Mouse (Mus musculus) G1E (cell line): ENCODE data around the gene Hs1bp3. TPM values are rescaled to one million over a fixed set of nuclear protein-coding genes. Genes with fewer than 3 reads are reported as not detected.

Experiments
- ATAC-seq: 2 replicates; pipeline ENCODE4 v1.8.0; 2016; ENCODE audit warnings: mild to moderate bottlenecking; ENCODE audit not compliant: insufficient number of reproducible peaks, poor library complexity, low FRiP score, severe bottlenecking; ENCODE audit errors: extremely low read depth
- DNase-seq: peaks from one replicate; pipeline ENCODE4 v3.0.0; 2012; ENCODE audit warnings: low spot score
- H3K27me3 ChIP-seq: 2 replicates; pipeline ENCODE4 v1.6.1; 2012; ENCODE audit warnings: mild to moderate bottlenecking, low read length, inconsistent platforms; ENCODE audit not compliant: insufficient read depth
- H3K36me3 ChIP-seq: replicated peaks from 2 replicates; pipeline ENCODE3; 2012; ENCODE audit warnings: mild to moderate bottlenecking, inconsistent platforms
- H3K4me1 ChIP-seq: 2 replicates; pipeline ENCODE4 v1.6.1; 2012; ENCODE audit warnings: low read depth, low read length, inconsistent platforms, mixed read lengths; ENCODE audit not compliant: insufficient read depth
- H3K4me3 ChIP-seq: 2 replicates; pipeline ENCODE4 v1.5.1; 2012; ENCODE audit warnings: low read depth, mild to moderate bottlenecking, inconsistent platforms, low read length, moderate library complexity, mixed read lengths
- H3K9me3 ChIP-seq: replicated peaks from 2 replicates; pipeline ENCODE4 v1.6.1; 2012; ENCODE audit warnings: inconsistent platforms
- CTCF ChIP-seq: IDR thresholded peaks from 2 replicates; pipeline ENCODE4 v1.5.1; 2012; ENCODE audit warnings: low read depth, low read length, inconsistent platforms, mixed read lengths
- GATA1 ChIP-seq: IDR thresholded peaks from 2 replicates; pipeline ENCODE4 v1.6.1; 2012; ENCODE audit warnings: borderline replicate concordance, low read length, inconsistent platforms, mixed read lengths
- GATA2 ChIP-seq: IDR thresholded peaks from 2 replicates; pipeline ENCODE4 v1.6.1; 2012; ENCODE audit warnings: low read depth, low read length, inconsistent platforms, borderline replicate concordance
- POLR2AphosphoS5 ChIP-seq: IDR thresholded peaks from 2 replicates; pipeline ENCODE4 v1.6.1; 2012; ENCODE audit warnings: low read depth, low read length, inconsistent platforms; ENCODE audit not compliant: insufficient replicate concordance
- TAL1 ChIP-seq: conservative IDR thresholded peaks from 2 replicates; pipeline ENCODE4 v1.6.1; 2012; ENCODE audit warnings: low read depth, low read length, inconsistent platforms, mixed read lengths
- polyA plus RNA-seq: library from polyadenylated mRNA; stranded (reverse); fragments of >175 nt; gene quantifications from 2 replicates; pipeline ENCODE4 v1.2.3, GENCODE M21; 2012
- total RNA-seq, 2 experiments: library from RNA; stranded (forward) in 1 of 2; stranded (reverse) in 1 of 2; fragments of 200-1000 nt in 1 of 2; fragments of >200 nt in 1 of 2; fragmentation: Nextera tagmentation in 1 of 2; gene quantifications; 2 replicates each; pipeline ENCODE4 v1.2.3; 2014 to 2017

The Hs1bp3 gene
- total and polyA plus RNA-seq, 3 experiments: 17.6 to 19.1 (median 18.8) TPM

DNA sequence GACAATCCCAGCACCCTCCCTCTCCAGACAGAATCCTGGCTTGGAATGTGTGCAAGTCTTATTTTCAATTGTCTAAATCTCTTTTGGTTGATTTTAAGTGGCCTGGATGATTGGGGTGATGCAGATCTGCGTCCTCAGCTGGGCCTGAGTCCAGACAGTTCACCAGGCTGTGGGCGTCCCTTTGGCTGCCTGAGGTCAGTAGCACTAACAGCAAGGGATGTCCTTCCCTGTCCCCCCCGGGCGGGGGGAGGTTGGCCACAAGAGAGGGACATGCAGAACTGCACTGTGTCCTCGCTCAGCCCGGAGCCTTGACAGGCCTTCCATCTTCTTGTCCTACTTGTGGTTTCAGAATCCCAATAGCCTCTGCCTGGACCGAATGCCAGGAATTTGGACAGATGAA, 52.1 kb downstream of the Hs1bp3 start:
- DNase-seq (no peak), ATAC-seq (no peak)
- Histone ChIP-seq H3K4me3 (no peak overlapping the region), H3K27me3 (no peaks in the 10 kb centered on the region), H3K36me3 (no peaks in the 10 kb centered on the region), H3K4me1 (no peaks in the 10 kb centered on the region), H3K9me3 (no peaks in the 10 kb centered on the region)
- TF ChIP-seq GATA2 (no peak), GATA1 (no peak), TAL1 (no peak), POLR2AphosphoS5 (no peak), CTCF (no peak)

DNA sequence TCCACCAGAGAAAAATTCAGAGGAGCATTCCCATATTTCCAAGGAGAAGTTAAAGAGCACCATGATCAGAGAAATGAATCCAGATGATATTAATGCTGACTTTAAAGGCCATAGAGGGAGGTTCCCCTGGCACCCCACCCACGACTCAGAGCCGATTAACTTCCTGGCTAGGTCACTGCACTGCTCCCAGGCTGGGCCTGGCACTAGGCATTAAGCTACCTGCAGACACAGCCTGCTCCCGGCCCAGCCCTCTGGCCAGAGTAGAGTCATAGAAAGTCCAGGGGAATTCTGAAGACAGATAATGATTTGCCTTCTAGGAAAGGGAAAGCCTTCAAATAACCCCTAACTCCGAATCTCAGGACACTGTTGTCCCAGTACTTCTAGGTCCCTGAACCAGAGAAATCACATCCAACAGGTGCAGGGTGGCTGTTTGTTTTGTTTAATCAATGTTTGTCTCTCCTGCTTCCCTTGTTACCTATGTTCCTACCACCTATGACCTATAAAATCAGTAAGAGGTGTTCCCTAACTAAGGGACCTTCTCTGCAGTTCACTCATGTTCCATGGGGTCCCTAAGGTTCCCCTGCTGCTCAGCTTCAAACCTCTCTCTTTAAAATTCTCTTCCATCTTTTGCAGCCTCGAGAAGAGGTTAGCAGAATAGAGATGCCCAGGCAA, 52.8 kb downstream of the Hs1bp3 start:
- Histone ChIP-seq H3K4me1 (no peaks in the 10 kb centered on the region), H3K36me3 (no peaks in the 10 kb centered on the region), H3K4me3 (no peak overlapping the region), H3K9me3 (no peaks in the 10 kb centered on the region), H3K27me3 (no peaks in the 10 kb centered on the region)
- TF ChIP-seq POLR2AphosphoS5 (no peak), GATA1 (no peak), GATA2 (no peak), TAL1 (no peak)
- no peak for DNase-seq
- no peak for ATAC-seq

DNA sequence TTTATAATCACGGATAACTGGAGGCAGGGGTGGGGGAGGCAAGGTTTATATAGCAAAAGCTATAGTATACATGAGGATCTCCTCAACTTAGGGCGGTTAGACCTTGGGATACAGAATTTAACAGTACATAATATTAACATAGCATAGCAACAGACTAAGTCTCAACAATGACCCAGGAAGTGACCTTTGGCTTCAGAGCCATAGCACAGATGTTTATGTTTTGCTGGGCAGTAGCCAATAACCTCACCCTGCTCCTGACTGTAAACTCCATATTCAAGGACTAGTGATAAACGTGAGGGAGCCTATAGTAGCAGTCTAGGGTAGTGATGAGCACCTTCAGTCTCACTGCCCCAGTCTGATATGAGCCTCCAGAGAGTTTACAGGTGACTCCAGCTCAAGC, 53.5 kb downstream of the Hs1bp3 start:
- TF ChIP-seq GATA1 (no peak), GATA2 (no peak), POLR2AphosphoS5 (no peak), TAL1 (no peak), CTCF (no peak)
- ATAC-seq: no peak

DNA sequence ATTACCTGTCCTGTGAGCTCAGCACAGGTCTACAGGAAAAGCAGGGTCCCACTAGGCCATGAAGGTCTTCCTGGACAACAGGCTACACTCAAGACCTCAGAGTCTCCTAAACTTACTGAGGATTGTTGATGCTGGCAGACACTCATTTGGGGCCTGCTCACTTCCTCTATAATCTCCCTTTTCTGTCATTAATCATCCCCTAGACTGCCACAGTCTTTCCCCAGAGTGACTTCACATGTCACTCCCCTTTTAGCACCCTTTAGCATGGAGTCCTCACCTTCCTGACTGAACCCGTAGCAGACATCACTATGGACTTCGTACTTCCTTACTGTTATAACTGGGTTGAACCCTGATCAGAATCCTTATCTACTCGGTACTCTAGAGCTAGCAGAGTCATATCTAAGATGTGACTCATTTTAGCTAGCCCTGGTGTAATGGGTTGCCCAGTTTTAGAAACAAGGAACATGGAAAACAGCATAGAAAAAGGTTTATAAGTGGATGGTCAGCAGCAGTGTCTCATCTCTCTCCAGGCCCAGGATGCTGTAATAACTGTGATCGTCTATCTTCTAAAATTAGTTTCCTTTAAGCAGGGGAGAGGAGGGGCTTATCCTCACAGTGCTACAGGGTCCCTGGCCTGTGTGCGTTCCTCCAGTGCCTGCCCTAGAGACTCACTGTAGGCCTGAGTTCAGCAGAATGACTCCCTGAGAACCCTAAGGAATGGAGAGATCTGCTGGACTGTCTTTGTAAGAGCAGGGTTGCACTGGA, 58.7 kb downstream of the Hs1bp3 start:
- TF ChIP-seq POLR2AphosphoS5 (no peak), TAL1 (no peak), GATA2 (no peak), CTCF (no peak), GATA1 (no peak)
- 0 out of 2 replicates have a peak, but pooled peaks cover 3% of the 10 kb centered on the region for H3K27me3 ChIP-seq
- DNase-seq: no peak
- no peaks in the 10 kb centered on the region for H3K36me3 ChIP-seq
- no peak overlapping the region for H3K4me3 ChIP-seq
- no peaks in the 10 kb centered on the region for H3K9me3 ChIP-seq
- no peaks in the 10 kb centered on the region for H3K4me1 ChIP-seq
- no peak for ATAC-seq

More for the DNA sequence above, 53.5 kb downstream of the Hs1bp3 start:
- no peaks in the 10 kb centered on the region for H3K27me3 ChIP-seq
- H3K9me3 ChIP-seq: no peaks in the 10 kb centered on the region
- H3K4me3 ChIP-seq: no peak overlapping the region
- H3K36me3 ChIP-seq: no peaks in the 10 kb centered on the region
- no peak for DNase-seq
- H3K4me1 ChIP-seq: no peaks in the 10 kb centered on the region

DNA sequence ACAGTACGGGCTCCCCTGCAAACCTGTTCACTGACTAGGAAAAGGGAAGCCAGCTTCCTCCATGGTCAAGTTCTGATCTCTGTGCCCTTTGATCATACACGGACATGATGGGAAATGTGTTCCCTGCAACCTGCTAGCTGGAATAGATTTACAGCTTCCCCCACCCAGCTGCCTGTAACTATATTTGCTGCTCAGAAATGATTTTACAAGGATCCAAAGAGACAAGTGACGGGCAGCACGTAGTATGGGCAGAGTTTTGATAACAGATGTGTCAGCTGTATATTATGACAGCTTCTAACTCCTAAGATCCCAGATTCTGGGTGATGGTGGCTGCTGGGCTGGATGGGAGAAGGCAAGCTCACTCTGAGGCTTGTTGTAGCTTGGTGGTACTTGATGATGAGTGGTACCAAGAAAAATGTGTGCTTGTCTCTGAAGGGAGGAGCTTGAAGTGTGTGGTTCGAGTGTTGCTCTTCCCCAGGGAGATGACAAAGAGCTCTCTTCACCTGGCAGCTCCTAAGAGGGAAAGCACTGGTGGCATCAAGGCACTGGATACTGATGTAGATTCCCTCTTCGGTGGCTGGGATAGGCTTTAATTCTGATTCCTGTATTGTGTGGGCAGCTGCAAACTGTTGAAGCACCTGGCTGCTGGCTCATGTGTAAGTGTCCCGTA, 59.4 kb downstream of the Hs1bp3 start:
- no peaks in the 10 kb centered on the region for H3K36me3 ChIP-seq
- H3K4me1 ChIP-seq: no peaks in the 10 kb centered on the region
- H3K4me3 ChIP-seq: no peak overlapping the region
- TF ChIP-seq GATA1: no peak
- TF ChIP-seq POLR2AphosphoS5: no peak
- TF ChIP-seq GATA2: no peak
- no peak for TF ChIP-seq TAL1
- no peak for TF ChIP-seq CTCF
- ATAC-seq: no peak
- DNase-seq: no peak
- no peaks in the 10 kb centered on the region for H3K9me3 ChIP-seq
- 0 out of 2 replicates have a peak, but pooled peaks cover 3% of the 10 kb centered on the region for H3K27me3 ChIP-seq

DNA sequence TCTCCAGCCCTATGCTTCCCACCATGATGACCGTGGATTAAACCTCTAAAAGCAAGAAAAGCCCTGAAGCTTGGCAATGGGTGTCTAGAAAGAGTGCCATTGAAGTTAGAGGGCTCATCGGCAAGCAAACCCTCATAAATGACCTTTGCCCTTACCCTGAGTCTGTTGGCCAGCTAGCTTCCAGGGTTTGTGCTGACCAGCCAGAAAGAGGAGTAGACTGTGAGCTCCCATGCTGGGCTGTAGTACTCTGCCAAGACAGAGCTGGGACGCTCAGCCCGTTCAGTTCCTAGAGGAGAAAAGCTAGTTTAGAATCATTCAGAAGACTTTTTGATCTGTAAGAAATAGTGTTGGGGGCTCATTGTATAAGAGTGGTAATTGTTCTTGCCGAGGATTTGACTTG, 60.5 kb downstream of the Hs1bp3 start:
- no peak for ATAC-seq
- Histone ChIP-seq H3K4me1 (no peaks in the 10 kb centered on the region), H3K36me3 (no peaks in the 10 kb centered on the region), H3K27me3 (0 out of 2 replicates have a peak, but pooled peaks cover 3% of the 10 kb centered on the region), H3K4me3 (no peak overlapping the region), H3K9me3 (no peaks in the 10 kb centered on the region)
- no peak for DNase-seq
- TF ChIP-seq CTCF: no peak
- TF ChIP-seq TAL1: no peak
- TF ChIP-seq GATA1: no peak
- TF ChIP-seq POLR2AphosphoS5: no peak
- no peak for TF ChIP-seq GATA2
